Mouse (Mus musculus) thymus, adult 2 months (tissue): Measurements from ENCODE around the gene Pitpnm3.

ENCODE experiments used
- CTCF ChIP-seq: fragments of 200-500 bp; IDR thresholded peaks from 2 replicates; pipeline ENCODE4 v1.5.1; 2012; ENCODE audit warnings: mild to moderate bottlenecking, control low read depth, low read length, moderate library complexity, borderline replicate concordance; ENCODE audit not compliant: control insufficient read depth, poor library complexity, insufficient read depth; ENCODE audit errors: extremely low read depth
- POLR2A ChIP-seq: fragments of 200-500 bp; IDR thresholded peaks from 2 replicates; pipeline ENCODE4 v1.6.1; 2012; ENCODE audit warnings: mild to moderate bottlenecking, low read length, control low read depth, moderate library complexity; ENCODE audit not compliant: control insufficient read depth, poor library complexity, insufficient read depth; ENCODE audit errors: extremely low read depth

GRCm38 (mm10) chr11:72037409-72037808, 98.2 kb downstream of the Pitpnm3 start, which contains the start of gene Aipl1:
- no peak for TF ChIP-seq CTCF
- no peak for TF ChIP-seq POLR2A
